Mouse (Mus musculus) CH12.LX (cell line): Measurements from ENCODE around the gene Myl9.

Experiments
- CTCF ChIP-seq, 2 experiments: IDR thresholded peaks in 1 of 2; conservative IDR thresholded peaks in 1 of 2; 2 replicates each; pipeline ENCODE4 v1.5.1; 2011 to 2012; ENCODE audit warnings: low read depth in 2 of 2, low read length in 2 of 2, improper control_type of control experiment in 1 of 2, inconsistent platforms in 1 of 2, mild to moderate bottlenecking in 1 of 2, moderate library complexity in 1 of 2
- EP300 ChIP-seq: IDR thresholded peaks from 2 replicates; pipeline ENCODE4 v1.6.1; 2011; ENCODE audit warnings: low read length, improper control_type of control experiment
- MAFK ChIP-seq: IDR thresholded peaks from 2 replicates; pipeline ENCODE4 v1.6.1; 2011; ENCODE audit warnings: low read length, improper control_type of control experiment; ENCODE audit not compliant: insufficient replicate concordance
- RCOR1 ChIP-seq: conservative IDR thresholded peaks from 2 replicates; pipeline ENCODE4 v1.6.1; 2012; ENCODE audit warnings: low read depth, mild to moderate bottlenecking, inconsistent platforms, low read length, improper control_type of control experiment
- USF2 ChIP-seq: conservative IDR thresholded peaks from 2 replicates; pipeline ENCODE4 v1.6.1; 2011; ENCODE audit warnings: low read depth, low read length, improper control_type of control experiment

DNA sequence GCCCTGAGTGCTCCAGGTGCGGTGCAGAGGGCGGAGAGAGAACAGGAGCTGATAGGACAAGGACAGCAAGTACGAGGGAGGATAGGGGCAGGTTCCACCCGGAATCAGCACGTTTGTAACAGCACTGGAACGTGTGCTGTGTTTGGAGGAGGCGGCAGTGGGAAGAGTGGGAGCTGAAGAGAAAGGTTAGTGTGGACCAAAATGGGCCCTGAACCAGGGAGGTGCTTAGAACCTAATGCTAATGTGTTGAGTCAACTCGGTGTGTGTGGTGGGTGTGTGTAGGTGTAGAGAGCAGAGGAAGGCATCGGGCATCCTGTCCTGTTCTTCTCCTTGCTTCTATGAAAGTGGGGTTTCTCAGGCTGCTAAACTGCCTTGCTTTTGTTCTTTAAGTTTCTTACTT is 34.0 kb upstream of the Myl9 start:
- TF ChIP-seq RCOR1 (no peak), EP300 (no peak), CTCF (conservative IDR thresholded peaks at IDR 0.05 in 1 of 2, IDR thresholded peaks at IDR 0.05 in 1 of 2; ENCODE audit: low read depth in 2 of 2, low read length in 2 of 2) (no peak), USF2 (no peak), MAFK (no peak)
